In the genomic region with DNA sequence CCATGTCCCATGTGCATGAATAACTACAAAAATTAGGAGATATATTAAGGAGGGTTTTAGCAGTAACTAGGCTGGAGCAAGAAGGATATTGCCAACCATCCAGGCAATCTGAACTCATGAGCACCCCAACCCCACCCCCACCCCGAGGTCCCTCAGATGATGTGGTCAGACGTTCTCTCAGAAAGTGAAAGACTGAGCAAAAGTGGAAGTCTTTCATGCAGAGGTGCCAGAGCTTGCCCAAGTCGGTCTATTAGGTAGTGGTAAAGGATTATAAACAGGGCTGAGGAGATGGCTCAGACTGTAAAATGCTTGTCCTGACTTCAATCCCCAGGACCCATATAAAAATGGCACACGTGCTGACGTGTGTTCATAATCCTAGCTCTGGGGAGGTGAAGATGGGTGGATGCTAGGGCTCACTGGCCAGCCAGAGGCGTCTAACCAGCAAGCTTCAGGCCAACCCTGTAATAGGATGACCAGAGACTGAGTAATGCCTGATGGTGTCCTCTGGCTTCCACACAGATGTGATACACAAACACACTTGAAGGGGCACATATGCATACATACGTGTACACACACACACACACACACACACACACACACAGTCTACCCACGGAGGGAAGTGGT, we compare ENCODE assay signal across 31 mouse cellular contexts. TPM values are rescaled to one million over a fixed set of nuclear protein-coding genes. Genes with fewer than 3 reads are reported as not detected.
A peak's percentile ranks its signal among the peaks of the same experiment; 100 is the strongest.
DNase-seq lines count a peak whose midpoint lies in the region; ATAC-seq and TF ChIP-seq lines count a peak whose summit lies in the region.
"Had no signal": no experiment of that assay in that cellular context is flagged by ENCODE, and none has a peak within 500 bp of the region (broad histone marks: within the 10 kb centered on the region; RNA-seq: fewer than 3 reads in every experiment).

No protein-coding gene starts in this region.

- 62% methylated on average over 8 of the region's 8 CpGs for WGBS in liver, postnatal 0 days (ENCODE audit: insufficient replicate concordance)
- WGBS in kidney, adult 2 months, result 89% methylated on average over 8 of the region's 8 CpGs
- WGBS in thymus, adult 2 months, result 45% methylated on average over 8 of the region's 8 CpGs

- no peak overlapping the region for H3K9ac ChIP-seq in liver, postnatal 0 days (replicated peaks)
- H3K9ac ChIP-seq: embryonic facial prominence, embryonic 13.5 days; heart, embryonic 13.5 days; limb, embryonic 12.5 days; liver, embryonic 14.5 days; lung, embryonic 14.5 days; neural tube, embryonic 15.5 days had no signal

- no peak for TF ChIP-seq POLR2A in kidney, adult 2 months (IDR thresholded peaks at IDR 0.05; ENCODE audit: low read depth, low read length)
- TF ChIP-seq POLR2A in thymus, adult 2 months (IDR thresholded peaks at IDR 0.05; ENCODE audit: control insufficient read depth, extremely low read depth, insufficient read depth, low read length, poor library complexity), result no peak

- no peaks in the 10 kb centered on the region for H3K9me3 ChIP-seq in liver, postnatal 0 days (ENCODE audit: low read length)
- H3K9me3 ChIP-seq: embryonic facial prominence, embryonic 13.5 days; forebrain, embryonic 10.5 days; G1E; heart, embryonic 13.5 days; limb, embryonic 12.5 days; neural tube, embryonic 15.5 days had no signal

- H3K4me3 ChIP-seq in liver, postnatal 0 days (ENCODE audit: low read depth, low read length), result no peak overlapping the region
- H3K4me3 ChIP-seq in kidney, adult 2 months (ENCODE audit: insufficient read depth, low read depth, low read length), result no peak overlapping the region
- no peak overlapping the region for H3K4me3 ChIP-seq in thymus, adult 2 months (ENCODE audit: control insufficient read depth, insufficient read depth, low read length)
- H3K4me3 ChIP-seq: embryonic facial prominence, embryonic 13.5 days; forebrain, embryonic 10.5 days; gastrocnemius, adult 2 months; heart, embryonic 13.5 days; limb, embryonic 12.5 days; megakaryocyte, embryonic 14.5 days; neural tube, embryonic 15.5 days had no signal

- TF ChIP-seq CTCF in liver, postnatal 0 days (IDR thresholded peaks at IDR 0.05; ENCODE audit: low read depth), result no peak
- no peak for TF ChIP-seq CTCF in kidney, adult 2 months (conservative IDR thresholded peaks at IDR 0.05; ENCODE audit: insufficient read depth, insufficient read length, low read depth, low read length)
- TF ChIP-seq CTCF in thymus, adult 2 months (IDR thresholded peaks at IDR 0.05; ENCODE audit: borderline replicate concordance, control insufficient read depth, extremely low read depth, insufficient read depth, low read length, poor library complexity), result no peak

- TF ChIP-seq EP300 in liver, postnatal 0 days (IDR thresholded peaks at IDR 0.05; ENCODE audit: low read depth), result no peak

- peak; percentile 51 to 52 for DNase-seq in spleen, postnatal 36 days (ENCODE audit: low spot score in 2 of 2)
- no peak for DNase-seq in spleen, adult 18-20 months
- DNase-seq in liver, postnatal 0 days, result no peak
- peak; percentile 69 for DNase-seq in splenic B cell, adult 2 months (ENCODE audit: low read depth, low spot score)
- DNase-seq in layer of hippocampus, adult 8-10 months (ENCODE audit: low spot score in 2 of 2), result no peak
- DNase-seq in kidney, adult 2 months, result no peak
- no peak for DNase-seq in thymus, adult 2 months
- DNase-seq: adrenal gland, postnatal 14 days; cerebellum, adult 11-12 months; cerebellum, adult 9-11 months; gastrocnemius, adult 2 months; gastrocnemius, postnatal 36 days; heart, postnatal 10 days; kidney, adult 18-20 months; lung, embryonic 14.5 days; lung, postnatal 14 days; midbrain, embryonic 14.5 days; right cerebral cortex, postnatal 25 days had no signal

- H3K4me1 ChIP-seq in liver, postnatal 0 days (ENCODE audit: insufficient read depth), result peaks cover 20% of the 10 kb centered on the region; the same call in 1 of the 2 replicates
- H3K4me1 ChIP-seq in kidney, adult 2 months (ENCODE audit: control insufficient read depth, insufficient read depth, low read length), result peaks cover 4% of the 10 kb centered on the region; the same call in 1 of the 2 replicates
- H3K4me1 ChIP-seq in thymus, adult 2 months (replicated peaks; ENCODE audit: control insufficient read depth, insufficient read depth, low read length), result peaks cover 14% of the 10 kb centered on the region

- no peaks in the 10 kb centered on the region for H3K27me3 ChIP-seq in liver, postnatal 0 days (ENCODE audit: insufficient read depth, low read length)
- no peaks in the 10 kb centered on the region for H3K27me3 ChIP-seq in splenic B cell, adult 2 months (ENCODE audit: control insufficient read depth, insufficient read depth, low read length, poor library complexity, severe bottlenecking)
- H3K27me3 ChIP-seq in kidney, adult 2 months (replicated peaks; ENCODE audit: control insufficient read depth, insufficient read depth, low read length), result no peaks in the 10 kb centered on the region
- H3K27me3 ChIP-seq in thymus, adult 2 months (ENCODE audit: control insufficient read depth, insufficient read depth, low read length), result no peaks in the 10 kb centered on the region
- H3K27me3 ChIP-seq: embryonic facial prominence, embryonic 13.5 days; heart, embryonic 13.5 days; megakaryocyte, embryonic 14.5 days; neural tube, embryonic 15.5 days had no signal

- H3K36me3 ChIP-seq in liver, postnatal 0 days (replicated peaks; ENCODE audit: insufficient read depth, low read length), result no peaks in the 10 kb centered on the region; the same call in 1 of the 2 replicates
- 0 out of 2 replicates have a peak, but pooled peaks cover 2% of the 10 kb centered on the region for H3K36me3 ChIP-seq in splenic B cell, adult 2 months (ENCODE audit: control insufficient read depth, insufficient read depth, low read length, poor library complexity, severe bottlenecking)
- H3K36me3 ChIP-seq in kidney, adult 2 months (ENCODE audit: control insufficient read depth, insufficient read depth, low read length), result no peaks in the 10 kb centered on the region
- no peaks in the 10 kb centered on the region for H3K36me3 ChIP-seq in thymus, adult 2 months (ENCODE audit: control insufficient read depth, insufficient read depth, low read length)
- H3K36me3 ChIP-seq: forebrain, embryonic 10.5 days; G1E; neural tube, embryonic 15.5 days had no signal

- 0 out of 2 replicates have a peak overlapping the region, but pooled peaks have one; percentile 18 for H3K4me2 ChIP-seq in liver, postnatal 0 days (ENCODE audit: low read depth, low read length)
- H3K4me2 ChIP-seq: embryonic facial prominence, embryonic 13.5 days; heart, embryonic 13.5 days; limb, embryonic 12.5 days; lung, embryonic 14.5 days; neural tube, embryonic 15.5 days had no signal

- H3K27ac ChIP-seq in liver, postnatal 0 days (ENCODE audit: low read depth), result no peak overlapping the region
- H3K27ac ChIP-seq in kidney, adult 2 months (ENCODE audit: insufficient read depth, low read depth, low read length), result no peak overlapping the region
- H3K27ac ChIP-seq in thymus, adult 2 months (ENCODE audit: control insufficient read depth, insufficient read depth, low read length), result no peak overlapping the region
- H3K27ac ChIP-seq: embryonic facial prominence, embryonic 13.5 days; forebrain, embryonic 10.5 days; heart, embryonic 13.5 days; kidney, postnatal 0 days; limb, embryonic 12.5 days; liver, embryonic 14.5 days; neural tube, embryonic 15.5 days; stomach, postnatal 0 days had no signal

- peak; percentile 57 for ATAC-seq in common myeloid progenitor, adult 5-6 weeks (replicated peaks; ENCODE audit: low read depth, poor library complexity, severe bottlenecking)
- ATAC-seq in liver, postnatal 0 days, result no peak
- ATAC-seq: forebrain, embryonic 16.5 days; hindbrain, embryonic 16.5 days had no signal

RNA-seq across cellular contexts. Expression of a gene that starts 18.8 kb away (rescaled TPM):
- total RNA-seq in common myeloid progenitor, adult 5-6 weeks (2017), result 15.9 and 16.8 TPM in 2 replicates
- polyA plus RNA-seq in liver, postnatal 0 days (2015; fragmentation: Nextera tagmentation; extraction: Ambion mirVana), result 2.8 and 3.6 TPM in 2 replicates
- total RNA-seq in layer of hippocampus, adult 8-10 months (2022), result 10 to 100 TPM; 14.8 to 43.1 (median 18.3) TPM
- polyA plus RNA-seq in kidney, adult 2 months (2012; rRNA removed), result 8.2 and 8.4 TPM in 2 replicates
- 27.5 and 30.1 TPM in 2 replicates for polyA plus RNA-seq in thymus, adult 2 months (2012; rRNA removed)
- polyA plus RNA-seq: G1E had no signal

Comparison
In these comparisons a context has a peak if more than half of its experiments do, and no peak if none do; other contexts are left out.
1. DNase-seq: peak in spleen, postnatal 36 days (2 of 2) and splenic B cell, adult 2 months (single experiment); none in spleen, adult 18-20 months (0 of 2), liver, postnatal 0 days (single experiment), layer of hippocampus, adult 8-10 months (0 of 2), kidney, adult 2 months (single experiment) and thymus, adult 2 months (single experiment).